Mouse (Mus musculus): ENCODE measurements around the gene Slc26a8. TPM values are rescaled to one million over a fixed set of nuclear protein-coding genes. Genes with fewer than 3 reads are reported as not detected.
"Not testable (repeated sequence)": the region's sequence is repeated elsewhere in the genome, so short reads cannot be mapped to it uniquely, and the experiment has no call there.

The Slc26a8 gene
- total RNA-seq, 1 experiment = 1.1 TPM

DNA sequence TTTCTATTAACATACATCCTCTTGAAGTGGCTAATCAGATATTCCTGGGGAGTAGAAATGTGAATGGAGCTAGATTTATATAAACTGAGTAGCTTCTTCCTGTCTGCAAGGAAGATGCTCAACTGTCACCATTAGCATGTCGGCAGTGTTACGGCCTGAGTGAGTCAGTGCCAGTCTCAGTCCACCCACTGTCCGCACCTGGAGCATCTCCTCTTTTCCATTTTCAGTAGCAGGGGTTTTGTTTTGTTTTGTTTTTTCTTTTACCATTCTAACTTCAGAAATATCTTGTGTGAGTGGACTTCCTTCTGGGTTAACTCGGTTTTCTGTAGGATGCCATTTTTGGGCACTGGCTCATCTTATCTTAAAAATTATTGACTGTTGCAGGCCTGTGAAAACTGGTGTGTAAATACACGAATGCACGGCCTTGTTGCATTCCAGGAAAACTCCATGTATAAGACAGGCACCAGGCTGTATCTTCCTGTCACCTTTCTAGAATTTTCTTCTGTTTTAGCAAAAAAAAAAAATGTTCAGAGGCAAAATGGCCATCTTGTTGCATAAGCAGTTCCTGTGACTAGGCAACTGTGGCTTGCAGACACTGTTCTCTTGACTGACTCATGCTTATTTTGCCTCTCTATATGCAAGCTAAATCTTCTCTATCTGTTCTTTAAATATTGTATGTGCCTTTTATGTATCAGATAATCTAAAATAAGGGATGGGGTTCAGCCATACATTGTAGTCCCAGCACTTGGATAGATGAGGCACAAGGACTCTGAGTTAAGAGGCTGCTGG is 45.5 kb upstream of the Slc26a8 start:
- Histone ChIP-seq H3K27ac (ENCODE audit: insufficient read depth, low read depth, low read length, poor library complexity, severe bottlenecking) (no peak overlapping the region), H3K36me3 (ENCODE audit: control insufficient read depth, insufficient read depth, low read length, poor library complexity, severe bottlenecking) (peaks cover 39% of the 10 kb centered on the region), H3K9ac (ENCODE audit: insufficient read depth, low read depth, low read length, poor library complexity, severe bottlenecking) (no peak overlapping the region), H3K4me1 (ENCODE audit: control insufficient read depth in 2 of 2, insufficient read depth in 2 of 2, low read length in 2 of 2, poor library complexity in 1 of 2) (0 out of 4 replicates have a peak, but pooled peaks cover 0 to 2% of the 10 kb centered on the region in 2 experiments), H3K4me3 (ENCODE audit: insufficient read depth in 1 of 2, low read depth in 1 of 2, low read length in 2 of 2, poor library complexity in 1 of 2, severe bottlenecking in 1 of 2) (no peak overlapping the region), H3K9me3 (ENCODE audit: control insufficient read depth, insufficient read depth, low read depth, low read length) (no peaks in the 10 kb centered on the region)
- DNase-seq (ENCODE audit: low read depth, low spot score) = no peak
- TF ChIP-seq ZC3H11A (IDR thresholded peaks at IDR 0.05; ENCODE audit: borderline replicate concordance, low read depth, low read length) = no peak
- no peak for TF ChIP-seq CHD2 (IDR thresholded peaks at IDR 0.05; ENCODE audit: low read depth, low read length)
- no peak for TF ChIP-seq MAFK (IDR thresholded peaks at IDR 0.05; ENCODE audit: insufficient read depth, low read depth, low read length)
- TF ChIP-seq HCFC1 (IDR thresholded peaks at IDR 0.05; ENCODE audit: borderline replicate concordance, insufficient read depth, low read length) = no peak
- no peak for TF ChIP-seq ZNF384 (IDR thresholded peaks at IDR 0.05; ENCODE audit: low read depth, low read length)
- in situ Hi-C loops (cut with MboI; ENCODE audit: low sequenced_read_pairs in 2 of 2, unreplicated experiment in 2 of 2) = no loop called here

DNA sequence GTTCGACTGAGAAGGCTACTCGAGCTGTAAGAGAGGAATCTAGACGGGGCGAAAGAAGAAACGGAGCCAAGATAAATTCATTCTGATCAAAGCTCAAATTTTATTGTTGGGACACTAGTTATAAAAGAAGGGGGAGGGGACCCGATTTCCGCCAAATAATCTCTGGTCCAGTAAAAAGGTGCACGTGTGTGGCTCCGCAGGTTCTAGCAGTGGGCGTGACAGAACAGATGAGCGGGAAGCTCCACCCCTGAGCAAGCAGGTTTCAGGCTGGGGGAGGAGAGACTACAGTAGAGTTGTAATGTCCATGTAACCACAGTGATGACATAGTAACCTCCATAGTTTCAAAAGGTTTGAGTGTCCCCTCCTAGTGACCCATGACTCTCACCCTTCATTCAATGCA is 37.5 kb upstream of the Slc26a8 start:
- in situ Hi-C loops (cut with MboI; ENCODE audit: low sequenced_read_pairs in 2 of 2, unreplicated experiment in 2 of 2); H3K4me3 ChIP-seq (ENCODE audit: insufficient read depth in 1 of 2, low read depth in 1 of 2, low read length in 2 of 2, poor library complexity in 1 of 2, severe bottlenecking in 1 of 2); H3K27ac ChIP-seq (ENCODE audit: insufficient read depth, low read depth, low read length, poor library complexity, severe bottlenecking); H3K9me3 ChIP-seq (ENCODE audit: control insufficient read depth, insufficient read depth, low read depth, low read length); H3K4me1 ChIP-seq (ENCODE audit: control insufficient read depth in 2 of 2, insufficient read depth in 2 of 2, low read length in 2 of 2, poor library complexity in 1 of 2); H3K9ac ChIP-seq (ENCODE audit: insufficient read depth, low read depth, low read length, poor library complexity, severe bottlenecking); DNase-seq (ENCODE audit: low read depth, low spot score): not testable (repeated sequence)
- peaks cover 56% of the 10 kb centered on the region for H3K36me3 ChIP-seq (ENCODE audit: control insufficient read depth, insufficient read depth, low read length, poor library complexity, severe bottlenecking)

DNA sequence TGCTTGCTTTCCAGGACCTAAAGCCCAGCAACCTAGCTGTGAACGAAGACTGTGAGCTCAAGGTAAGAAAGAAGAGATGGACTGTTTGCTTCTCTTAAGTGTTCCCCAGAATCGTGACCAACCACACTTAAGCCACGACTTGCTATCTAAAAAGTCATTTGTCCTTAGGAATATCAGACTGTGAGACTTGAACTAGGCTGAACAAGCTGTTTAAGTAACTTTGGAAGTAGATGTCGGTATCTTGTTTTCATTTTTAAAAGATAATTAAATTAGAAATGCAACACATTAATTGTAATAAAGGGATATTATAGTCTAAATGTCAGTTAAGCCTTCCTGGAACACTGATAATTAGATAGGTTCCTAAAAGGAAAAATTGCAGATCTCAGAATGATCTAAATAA is 35.8 kb upstream of the Slc26a8 start, which contains the start of gene AC170998.1:
Gene AC170998.1 (plus strand): TSS at position 301 of the 400 bp plus-strand sequence.
- in situ Hi-C loops (cut with MboI; ENCODE audit: low sequenced_read_pairs in 2 of 2, unreplicated experiment in 2 of 2) = no loop called here
- DNase-seq (ENCODE audit: low read depth, low spot score) = no peak
- peaks cover 0 to 2% of the 10 kb centered on the region in 2 experiments; a peak in 1 of 4 replicates for H3K4me1 ChIP-seq (ENCODE audit: control insufficient read depth in 2 of 2, insufficient read depth in 2 of 2, low read length in 2 of 2, poor library complexity in 1 of 2)
- no peak within 1 kb of the TSS for H3K27ac ChIP-seq (ENCODE audit: insufficient read depth, low read depth, low read length, poor library complexity, severe bottlenecking)
- no peaks in the 10 kb centered on the region for H3K9me3 ChIP-seq (ENCODE audit: control insufficient read depth, insufficient read depth, low read depth, low read length)
- H3K9ac ChIP-seq (ENCODE audit: insufficient read depth, low read depth, low read length, poor library complexity, severe bottlenecking) = no peak within 1 kb of the TSS
- no peak within 1 kb of the TSS for H3K4me3 ChIP-seq (ENCODE audit: insufficient read depth in 1 of 2, low read depth in 1 of 2, low read length in 2 of 2, poor library complexity in 1 of 2, severe bottlenecking in 1 of 2)
- TF ChIP-seq CHD2 (IDR thresholded peaks at IDR 0.05; ENCODE audit: low read depth, low read length) = no peak
- TF ChIP-seq MAFK (IDR thresholded peaks at IDR 0.05; ENCODE audit: insufficient read depth, low read depth, low read length) = no peak
- no peak for TF ChIP-seq ZC3H11A (IDR thresholded peaks at IDR 0.05; ENCODE audit: borderline replicate concordance, low read depth, low read length)
- H3K36me3 ChIP-seq (ENCODE audit: control insufficient read depth, insufficient read depth, low read length, poor library complexity, severe bottlenecking) = peaks cover 50% of the 10 kb centered on the region

DNA sequence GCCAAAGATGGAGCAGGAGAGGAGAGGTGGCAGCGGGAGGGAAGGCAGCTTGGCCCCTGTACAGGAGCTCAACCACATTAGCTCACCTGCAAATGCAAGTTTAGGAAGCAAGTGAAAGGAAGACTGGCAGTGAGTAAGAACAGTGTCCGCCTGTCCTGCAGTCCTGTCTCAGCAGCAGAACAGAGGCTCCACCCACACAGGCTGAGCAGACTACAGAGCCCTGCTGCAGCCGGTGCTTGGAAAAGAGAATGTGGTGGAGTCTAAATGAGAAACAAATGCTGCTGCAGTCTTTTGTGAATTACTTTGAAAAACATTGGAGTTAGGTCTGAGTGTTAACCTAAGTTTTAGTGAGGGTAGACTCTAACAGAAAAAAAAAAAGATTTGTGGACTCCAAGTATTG is 27.5 kb upstream of the Slc26a8 start:
- Histone ChIP-seq H3K9ac (ENCODE audit: insufficient read depth, low read depth, low read length, poor library complexity, severe bottlenecking) (no peak overlapping the region), H3K4me3 (ENCODE audit: insufficient read depth in 1 of 2, low read depth in 1 of 2, low read length in 2 of 2, poor library complexity in 1 of 2, severe bottlenecking in 1 of 2) (no peak overlapping the region), H3K27ac (ENCODE audit: insufficient read depth, low read depth, low read length, poor library complexity, severe bottlenecking) (no peak overlapping the region), H3K4me1 (ENCODE audit: control insufficient read depth in 2 of 2, insufficient read depth in 2 of 2, low read length in 2 of 2, poor library complexity in 1 of 2) (0 out of 4 replicates have a peak, but pooled peaks cover 0 to 2% of the 10 kb centered on the region in 2 experiments), H3K36me3 (ENCODE audit: control insufficient read depth, insufficient read depth, low read length, poor library complexity, severe bottlenecking) (peaks cover 33% of the 10 kb centered on the region), H3K9me3 (ENCODE audit: control insufficient read depth, insufficient read depth, low read depth, low read length) (no peaks in the 10 kb centered on the region)
- no peak for TF ChIP-seq ZNF384 (IDR thresholded peaks at IDR 0.05; ENCODE audit: low read depth, low read length)
- TF ChIP-seq HCFC1 (IDR thresholded peaks at IDR 0.05; ENCODE audit: borderline replicate concordance, insufficient read depth, low read length) = no peak
- no peak for TF ChIP-seq ZC3H11A (IDR thresholded peaks at IDR 0.05; ENCODE audit: borderline replicate concordance, low read depth, low read length)
- TF ChIP-seq CHD2 (IDR thresholded peaks at IDR 0.05; ENCODE audit: low read depth, low read length) = no peak
- TF ChIP-seq MAFK (IDR thresholded peaks at IDR 0.05; ENCODE audit: insufficient read depth, low read depth, low read length) = no peak
- no peak for DNase-seq (ENCODE audit: low read depth, low spot score)
- in situ Hi-C loops (cut with MboI; ENCODE audit: low sequenced_read_pairs in 2 of 2, unreplicated experiment in 2 of 2) = no loop called here

All from ES-E14 (cell line).